Mouse (Mus musculus) cerebellum, postnatal 14 days (tissue): ENCODE results near the gene Tle1.

ENCODE experiments used
- DNase-seq, 2 experiments: peaks; one replicate each; pipeline ENCODE4 v3.0.0; 2021; ENCODE audit warnings: mixed read lengths in 2 of 2

The Tle1 gene

GRCm38 (mm10) chr4:72200559-72201409, at the start of gene Tle1:
Gene Tle1, minus strand, starts transcription at chr4:72200919.
- DNase-seq: peak; percentile 99 to 100

GRCm38 (mm10) chr4:72233584-72234219, 33.0 kb upstream of the Tle1 start:
- no peak for DNase-seq

GRCm38 (mm10) chr4:72232206-72232605, 31.5 kb upstream of the Tle1 start:
- no peak for DNase-seq

GRCm38 (mm10) chr4:72230832-72231231, 30.1 kb upstream of the Tle1 start:
- DNase-seq: no peak

- DNase-seq: no peak
Observed at GRCm38 (mm10) chr4:72221629-72222028, 20.9 kb upstream of the Tle1 start.

GRCm38 (mm10) chr4:72204420-72205045, 3.8 kb upstream of the Tle1 start:
- DNase-seq: no peak

GRCm38 (mm10) chr4:72201521-72201991, 837 bp upstream of the Tle1 start:
- DNase-seq: peak; percentile 45 to 66

GRCm38 (mm10) chr4:72199571-72200558, 854 bp downstream of the Tle1 start:
- DNase-seq: peak in 1 of 2 experiments; percentile 57

GRCm38 (mm10) chr4:72198877-72199411, 1.8 kb downstream of the Tle1 start:
- peak; percentile 79 to 83 for DNase-seq

GRCm38 (mm10) chr4:72197888-72198605, 2.7 kb downstream of the Tle1 start:
- DNase-seq: peak; percentile 20 to 39

- peak in 1 of 2 experiments; percentile 20 for DNase-seq
Observed at GRCm38 (mm10) chr4:72195116-72195835, 5.4 kb downstream of the Tle1 start.

- no peak for DNase-seq
Observed at GRCm38 (mm10) chr4:72193276-72193675, 7.4 kb downstream of the Tle1 start.

- DNase-seq: no peak
Observed at GRCm38 (mm10) chr4:72184476-72184875, 16.2 kb downstream of the Tle1 start.

- no peak for DNase-seq
Observed at GRCm38 (mm10) chr4:72182343-72182988, 18.3 kb downstream of the Tle1 start.

- DNase-seq: no peak
Observed at GRCm38 (mm10) chr4:72175943-72176342, 24.8 kb downstream of the Tle1 start.

GRCm38 (mm10) chr4:72168267-72168666, 32.5 kb downstream of the Tle1 start:
- no peak for DNase-seq

GRCm38 (mm10) chr4:72167761-72168229, 32.9 kb downstream of the Tle1 start:
- DNase-seq: no peak

- no peak for DNase-seq
Observed at GRCm38 (mm10) chr4:72167171-72167570, 33.5 kb downstream of the Tle1 start.

- DNase-seq: no peak
Observed at GRCm38 (mm10) chr4:72166561-72166960, 34.2 kb downstream of the Tle1 start.

GRCm38 (mm10) chr4:72165765-72166164, 35.0 kb downstream of the Tle1 start:
- no peak for DNase-seq
